Mouse (Mus musculus) liver, adult 2 months (tissue): ENCODE results near the gene Man1c1.

Source experiments
- CTCF ChIP-seq: fragments of 200-500 bp; IDR thresholded peaks from 2 replicates; pipeline ENCODE4 v1.5.1; 2011; ENCODE audit warnings: low read depth, low read length, control low read depth
- POLR2A ChIP-seq: fragments of 200-500 bp; IDR thresholded peaks from 2 replicates; pipeline ENCODE4 v1.6.1; 2011; ENCODE audit warnings: low read length, control low read depth; ENCODE audit not compliant: insufficient read depth; ENCODE audit errors: extremely low read depth

- TF ChIP-seq CTCF = no peak
- TF ChIP-seq POLR2A = no peak
Observed at GRCm38 (mm10) chr4:134668355-134669028, 35.6 kb downstream of the Man1c1 start.
